Mouse (Mus musculus) ES-Bruce4 (cell line): ENCODE measurements around the gene Glycam1. TPM values are rescaled to one million over a fixed set of nuclear protein-coding genes. Genes with fewer than 3 reads are reported as not detected.
A peak's percentile ranks its signal among the peaks of the same experiment; 100 is the strongest.

Experiments
- H3K27ac ChIP-seq: 2 replicates; pipeline ENCODE4 v1.5.1; 2012; ENCODE audit warnings: low read length, inconsistent platforms; ENCODE audit not compliant: insufficient read depth
- H3K27me3 ChIP-seq: 2 replicates; pipeline ENCODE4 v1.6.1; 2012; ENCODE audit warnings: mild to moderate bottlenecking, low read length, inconsistent platforms; ENCODE audit not compliant: control insufficient read depth, poor library complexity, insufficient read depth, severe bottlenecking
- H3K36me3 ChIP-seq: 2 replicates; pipeline ENCODE4 v1.6.1; 2012; ENCODE audit warnings: inconsistent platforms, mild to moderate bottlenecking, low read length, moderate library complexity; ENCODE audit not compliant: control insufficient read depth, poor library complexity, insufficient read depth, severe bottlenecking
- H3K4me1 ChIP-seq: one replicate; pipeline ENCODE4 v1.8.1; 2011; ENCODE audit warnings: low read length; ENCODE audit not compliant: control insufficient read depth, insufficient read depth
- H3K4me3 ChIP-seq: 2 replicates; pipeline ENCODE4 v1.5.1; 2011; ENCODE audit warnings: low read depth, mild to moderate bottlenecking, low read length
- H3K9ac ChIP-seq: 2 replicates; pipeline ENCODE4 v1.6.1; 2012; ENCODE audit warnings: low read depth, mild to moderate bottlenecking, inconsistent platforms; ENCODE audit not compliant: poor library complexity, severe bottlenecking
- H3K9me3 ChIP-seq: replicated peaks from 2 replicates; pipeline ENCODE4 v1.6.1; 2012; ENCODE audit warnings: mild to moderate bottlenecking, low read length, inconsistent platforms; ENCODE audit not compliant: control insufficient read depth, poor library complexity, insufficient read depth, severe bottlenecking
- CTCF ChIP-seq: IDR thresholded peaks from one replicate; pipeline ENCODE4 v1.8.1; 2011; ENCODE audit warnings: low read depth, low read length
- EP300 ChIP-seq: IDR thresholded peaks from 2 replicates; pipeline ENCODE4 v1.6.1; 2011; ENCODE audit warnings: low read depth, low read length; ENCODE audit not compliant: insufficient read depth
- POLR2A ChIP-seq: IDR thresholded peaks from one replicate; pipeline ENCODE4 v1.8.1; 2011; ENCODE audit warnings: low read length; ENCODE audit not compliant: insufficient read depth
- polyA plus RNA-seq: library from polyadenylated mRNA; stranded (reverse); fragments of >200 nt; gene quantifications from 2 replicates; pipeline ENCODE4 v1.2.4, GENCODE M21; 2011; ENCODE audit warnings: low read depth; ENCODE audit not compliant: missing spikeins, insufficient read depth, insufficient read length

Glycam1 gene
- polyA plus RNA-seq, 1 experiment = not detected

- no peak for TF ChIP-seq EP300
- TF ChIP-seq POLR2A = no peak
- TF ChIP-seq CTCF = no peak
- Histone ChIP-seq H3K4me1 (peaks cover 4% of the 10 kb centered on the region), H3K27me3 (no peaks in the 10 kb centered on the region; the same call in 1 of the 2 replicates), H3K9me3 (no peaks in the 10 kb centered on the region), H3K36me3 (no peaks in the 10 kb centered on the region), H3K4me3 (peak overlapping the region; percentile 29), H3K27ac (peak overlapping the region; percentile 36; the same call in 1 of the 2 replicates), H3K9ac (peak overlapping the region; percentile 39; the same call in 1 of the 2 replicates)
Measured at GRCm38 (mm10) chr15:103514914-103515313, 50.0 kb downstream of the Glycam1 start.

GRCm38 (mm10) chr15:103514119-103514518 lies 50.8 kb downstream of the Glycam1 start:
- Histone ChIP-seq H3K9ac (no peak overlapping the region), H3K4me3 (peak overlapping the region; percentile 68), H3K9me3 (no peaks in the 10 kb centered on the region), H3K4me1 (peaks cover 2% of the 10 kb centered on the region), H3K36me3 (no peaks in the 10 kb centered on the region), H3K27ac (0 out of 2 replicates have a peak overlapping the region, but pooled peaks have one; percentile 41), H3K27me3 (no peaks in the 10 kb centered on the region; the same call in 1 of the 2 replicates)
- TF ChIP-seq EP300 = no peak
- peak; percentile 52 for TF ChIP-seq POLR2A

- Histone ChIP-seq H3K9ac (0 out of 2 replicates have a peak overlapping the region, but pooled peaks have one; percentile 1), H3K4me3 (no peak overlapping the region), H3K27ac (no peak overlapping the region), H3K27me3 (no peaks in the 10 kb centered on the region; the same call in 1 of the 2 replicates), H3K36me3 (no peaks in the 10 kb centered on the region), H3K4me1 (peaks cover 2% of the 10 kb centered on the region), H3K9me3 (no peaks in the 10 kb centered on the region)
- no peak for TF ChIP-seq EP300
- no peak for TF ChIP-seq CTCF
- no peak for TF ChIP-seq POLR2A
Measured at GRCm38 (mm10) chr15:103513621-103514031, 51.3 kb downstream of the Glycam1 start.

Other genes starting within 250 kb of the Glycam1 start
- 26.8 and 29.6 TPM in 2 replicates for gene Zfp385a, start 225.0 kb downstream of the Glycam1 start, polyA plus RNA-seq
- 35.6 and 39.5 TPM in 2 replicates for gene Itga5, start 198.3 kb downstream of the Glycam1 start, polyA plus RNA-seq
- 0.88 TPM in 1 of 2 replicates, not detected in the other for gene Gtsf1, start 134.6 kb downstream of the Glycam1 start, polyA plus RNA-seq
- not detected in 2 replicates for gene Gtsf2, start 116.6 kb downstream of the Glycam1 start, polyA plus RNA-seq
- gene Nckap1l, start 111.3 kb downstream of the Glycam1 start, polyA plus RNA-seq = 0.33 and 0.49 TPM in 2 replicates
- gene Pde1b, start 62.0 kb downstream of the Glycam1 start, polyA plus RNA-seq = 20.0 and 21.7 TPM in 2 replicates
- 19.9 and 24.6 TPM in 2 replicates for gene Ppp1r1a, start 27.1 kb downstream of the Glycam1 start, polyA plus RNA-seq
- gene Mucl1, start 190.4 kb upstream of the Glycam1 start, polyA plus RNA-seq = not detected in 2 replicates